Mouse (Mus musculus): ENCODE results near the gene Fam78a. TPM values are rescaled to one million over a fixed set of nuclear protein-coding genes. Genes with fewer than 3 reads are reported as not detected.

The Fam78a gene
- polyA plus RNA-seq, 1 experiment, result 3.0 TPM

DNA sequence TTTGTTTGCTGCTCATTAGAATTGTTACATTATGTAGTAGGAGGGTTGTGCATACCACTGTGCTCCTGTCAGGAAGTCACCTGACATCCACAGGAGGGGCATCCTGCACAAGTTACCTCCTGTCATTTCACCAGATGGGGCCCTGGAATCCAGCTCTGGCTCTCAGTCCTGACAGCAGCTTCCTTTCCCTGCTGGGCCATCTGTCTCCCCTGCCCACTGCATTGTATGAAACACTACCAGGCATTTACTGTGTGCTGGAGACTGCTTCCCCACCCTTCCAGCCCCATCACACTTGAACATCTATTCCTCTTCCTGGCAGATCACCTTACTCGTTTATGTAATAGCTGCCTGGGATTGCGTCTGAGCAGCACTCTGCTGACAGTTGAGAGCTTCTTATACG is 55.0 kb downstream of the Fam78a start:
- no peak overlapping the region for H3K4me3 ChIP-seq (ENCODE audit: low read depth, low read length)
- no peak overlapping the region for H3K27ac ChIP-seq (ENCODE audit: insufficient read depth, low read length)
- no peaks in the 10 kb centered on the region for H3K9me3 ChIP-seq (replicated peaks; ENCODE audit: control insufficient read depth, insufficient read depth, low read length, poor library complexity, severe bottlenecking)
- H3K27me3 ChIP-seq (ENCODE audit: control insufficient read depth, insufficient read depth, low read length, poor library complexity, severe bottlenecking), result no peaks in the 10 kb centered on the region
- no peak overlapping the region for H3K9ac ChIP-seq (ENCODE audit: low read depth, poor library complexity, severe bottlenecking)
- no peaks in the 10 kb centered on the region for H3K4me1 ChIP-seq (ENCODE audit: control insufficient read depth, insufficient read depth, low read length)
- TF ChIP-seq CTCF (IDR thresholded peaks at IDR 0.05; ENCODE audit: low read depth, low read length), result no peak
- 0 out of 2 replicates have a peak, but pooled peaks have one; percentile 26 for TF ChIP-seq EP300 (IDR thresholded peaks at IDR 0.05; ENCODE audit: insufficient read depth, low read depth, low read length)
- H3K36me3 ChIP-seq (ENCODE audit: control insufficient read depth, insufficient read depth, low read length, poor library complexity, severe bottlenecking), result peaks cover 51% of the 10 kb centered on the region

DNA sequence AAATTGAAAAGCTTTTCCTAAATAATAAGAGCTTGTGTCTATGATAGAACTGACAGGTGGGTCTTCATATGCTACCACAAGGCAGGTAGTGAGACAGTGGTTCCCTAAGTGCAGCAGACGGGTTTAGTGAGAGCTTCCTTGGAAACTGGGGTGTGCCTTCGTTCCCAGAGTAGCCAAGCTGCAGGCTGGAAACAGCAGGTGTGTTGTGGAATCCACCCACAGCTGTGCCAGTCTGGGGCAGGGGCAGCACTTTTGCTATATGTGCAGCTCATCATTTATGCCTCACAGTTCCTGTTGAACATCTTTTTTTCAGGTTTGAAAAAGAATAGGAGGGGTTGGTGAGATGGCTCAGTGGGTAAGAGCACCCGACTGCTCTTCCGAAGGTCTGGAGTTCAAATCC is 60.3 kb downstream of the Fam78a start:
- Histone ChIP-seq H3K27ac (ENCODE audit: insufficient read depth, low read length) (no peak overlapping the region), H3K27me3 (ENCODE audit: control insufficient read depth, insufficient read depth, low read length, poor library complexity, severe bottlenecking) (no peaks in the 10 kb centered on the region), H3K4me1 (ENCODE audit: control insufficient read depth, insufficient read depth, low read length) (no peaks in the 10 kb centered on the region), H3K36me3 (ENCODE audit: control insufficient read depth, insufficient read depth, low read length, poor library complexity, severe bottlenecking) (peaks cover 54% of the 10 kb centered on the region), H3K9ac (ENCODE audit: low read depth, poor library complexity, severe bottlenecking) (no peak overlapping the region), H3K4me3 (ENCODE audit: low read depth, low read length) (no peak overlapping the region), H3K9me3 (replicated peaks; ENCODE audit: control insufficient read depth, insufficient read depth, low read length, poor library complexity, severe bottlenecking) (no peaks in the 10 kb centered on the region)
- no peak for TF ChIP-seq CTCF (IDR thresholded peaks at IDR 0.05; ENCODE audit: low read depth, low read length)
- TF ChIP-seq POLR2A (IDR thresholded peaks at IDR 0.05; ENCODE audit: insufficient read depth, low read length), result no peak
- no peak for TF ChIP-seq EP300 (IDR thresholded peaks at IDR 0.05; ENCODE audit: insufficient read depth, low read depth, low read length)

GRCm38 (mm10) chr2:32020229-32020628 is 64.4 kb downstream of the Fam78a start:
- H3K9me3 ChIP-seq (replicated peaks; ENCODE audit: control insufficient read depth, insufficient read depth, low read length, poor library complexity, severe bottlenecking), result no peaks in the 10 kb centered on the region
- H3K4me3 ChIP-seq (ENCODE audit: low read depth, low read length), result no peak overlapping the region
- H3K9ac ChIP-seq (ENCODE audit: low read depth, poor library complexity, severe bottlenecking), result no peak overlapping the region
- TF ChIP-seq POLR2A (IDR thresholded peaks at IDR 0.05; ENCODE audit: insufficient read depth, low read length) (no peak), EP300 (IDR thresholded peaks at IDR 0.05; ENCODE audit: insufficient read depth, low read depth, low read length) (no peak), CTCF (IDR thresholded peaks at IDR 0.05; ENCODE audit: low read depth, low read length) (no peak)
- H3K4me1 ChIP-seq (ENCODE audit: control insufficient read depth, insufficient read depth, low read length), result no peaks in the 10 kb centered on the region
- H3K27ac ChIP-seq (ENCODE audit: insufficient read depth, low read length), result no peak overlapping the region
- no peaks in the 10 kb centered on the region for H3K27me3 ChIP-seq (ENCODE audit: control insufficient read depth, insufficient read depth, low read length, poor library complexity, severe bottlenecking)
- H3K36me3 ChIP-seq (ENCODE audit: control insufficient read depth, insufficient read depth, low read length, poor library complexity, severe bottlenecking), result peaks cover 49% of the 10 kb centered on the region

DNA sequence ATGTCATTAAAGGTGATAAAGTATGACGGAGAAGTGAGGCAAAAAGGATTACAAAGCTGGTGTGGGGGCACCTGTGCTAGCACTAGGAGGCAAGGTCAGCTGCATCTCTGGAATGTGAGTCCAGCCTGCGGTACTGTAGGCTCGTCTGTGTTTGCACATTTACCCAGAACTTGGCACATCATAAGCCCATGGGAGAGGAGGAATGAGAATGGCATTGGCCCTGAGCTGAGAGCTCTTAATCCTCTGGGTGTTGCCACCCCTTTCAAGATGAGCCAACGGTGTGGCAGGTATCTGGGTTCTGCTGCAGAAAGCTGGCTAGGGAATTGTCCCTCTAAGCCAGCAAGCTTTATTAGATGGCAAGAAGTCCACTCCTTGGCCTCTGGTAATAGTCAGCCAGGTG is 65.0 kb downstream of the Fam78a start:
- no peak overlapping the region for H3K9ac ChIP-seq (ENCODE audit: low read depth, poor library complexity, severe bottlenecking)
- H3K27ac ChIP-seq (ENCODE audit: insufficient read depth, low read length), result no peak overlapping the region
- H3K36me3 ChIP-seq (ENCODE audit: control insufficient read depth, insufficient read depth, low read length, poor library complexity, severe bottlenecking), result peaks cover 46% of the 10 kb centered on the region
- H3K27me3 ChIP-seq (ENCODE audit: control insufficient read depth, insufficient read depth, low read length, poor library complexity, severe bottlenecking), result no peaks in the 10 kb centered on the region
- TF ChIP-seq POLR2A (IDR thresholded peaks at IDR 0.05; ENCODE audit: insufficient read depth, low read length) (no peak), CTCF (IDR thresholded peaks at IDR 0.05; ENCODE audit: low read depth, low read length) (no peak), EP300 (IDR thresholded peaks at IDR 0.05; ENCODE audit: insufficient read depth, low read depth, low read length) (no peak)
- H3K4me1 ChIP-seq (ENCODE audit: control insufficient read depth, insufficient read depth, low read length), result no peaks in the 10 kb centered on the region
- no peak overlapping the region for H3K4me3 ChIP-seq (ENCODE audit: low read depth, low read length)
- H3K9me3 ChIP-seq (replicated peaks; ENCODE audit: control insufficient read depth, insufficient read depth, low read length, poor library complexity, severe bottlenecking), result no peaks in the 10 kb centered on the region

GRCm38 (mm10) chr2:32008716-32009115 is 75.9 kb downstream of the Fam78a start:
- H3K27ac ChIP-seq (ENCODE audit: insufficient read depth, low read length), result peak overlapping the region; percentile 64
- H3K36me3 ChIP-seq (ENCODE audit: control insufficient read depth, insufficient read depth, low read length, poor library complexity, severe bottlenecking), result peaks cover 43% of the 10 kb centered on the region
- H3K4me3 ChIP-seq (ENCODE audit: low read depth, low read length), result no peak overlapping the region
- H3K9ac ChIP-seq (ENCODE audit: low read depth, poor library complexity, severe bottlenecking), result peak overlapping the region; percentile 4; the same call in 1 of the 2 replicates
- no peaks in the 10 kb centered on the region for H3K9me3 ChIP-seq (replicated peaks; ENCODE audit: control insufficient read depth, insufficient read depth, low read length, poor library complexity, severe bottlenecking)
- no peaks in the 10 kb centered on the region for H3K27me3 ChIP-seq (ENCODE audit: control insufficient read depth, insufficient read depth, low read length, poor library complexity, severe bottlenecking)
- H3K4me1 ChIP-seq (ENCODE audit: control insufficient read depth, insufficient read depth, low read length), result peaks cover 2% of the 10 kb centered on the region
- TF ChIP-seq POLR2A (IDR thresholded peaks at IDR 0.05; ENCODE audit: insufficient read depth, low read length) (no peak), CTCF (IDR thresholded peaks at IDR 0.05; ENCODE audit: low read depth, low read length) (no peak), EP300 (IDR thresholded peaks at IDR 0.05; ENCODE audit: insufficient read depth, low read depth, low read length) (no peak)

- Histone ChIP-seq H3K4me3 (ENCODE audit: low read depth, low read length) (no peak overlapping the region), H3K27me3 (ENCODE audit: control insufficient read depth, insufficient read depth, low read length, poor library complexity, severe bottlenecking) (no peaks in the 10 kb centered on the region), H3K27ac (ENCODE audit: insufficient read depth, low read length) (peak overlapping the region; percentile 64), H3K9ac (ENCODE audit: low read depth, poor library complexity, severe bottlenecking) (peak overlapping the region; percentile 4; the same call in 1 of the 2 replicates), H3K9me3 (replicated peaks; ENCODE audit: control insufficient read depth, insufficient read depth, low read length, poor library complexity, severe bottlenecking) (no peaks in the 10 kb centered on the region), H3K4me1 (ENCODE audit: control insufficient read depth, insufficient read depth, low read length) (peaks cover 2% of the 10 kb centered on the region), H3K36me3 (ENCODE audit: control insufficient read depth, insufficient read depth, low read length, poor library complexity, severe bottlenecking) (peaks cover 44% of the 10 kb centered on the region)
- TF ChIP-seq POLR2A (IDR thresholded peaks at IDR 0.05; ENCODE audit: insufficient read depth, low read length) (no peak), EP300 (IDR thresholded peaks at IDR 0.05; ENCODE audit: insufficient read depth, low read depth, low read length) (no peak), CTCF (IDR thresholded peaks at IDR 0.05; ENCODE audit: low read depth, low read length) (no peak)
These were observed 76.3 kb downstream of the Fam78a start for GRCm38 (mm10) chr2:32008311-32008710.

Other genes with a start within 250 kb of the Fam78a start
- not detected in 2 replicates for gene Fibcd1, start 238.9 kb downstream of the Fam78a start, polyA plus RNA-seq (2011; ENCODE audit: insufficient read depth, insufficient read length, low read depth, missing spikeins)
- gene Lamc3, start 197.6 kb downstream of the Fam78a start, polyA plus RNA-seq (2011; ENCODE audit: insufficient read depth, insufficient read length, low read depth, missing spikeins), result not detected in 2 replicates
- gene Aif1l, start 134.7 kb downstream of the Fam78a start, polyA plus RNA-seq (2011; ENCODE audit: insufficient read depth, insufficient read length, low read depth, missing spikeins), result 29.1 and 40.5 TPM in 2 replicates
- gene Nup214, start 110.4 kb downstream of the Fam78a start, polyA plus RNA-seq (2011; ENCODE audit: insufficient read depth, insufficient read length, low read depth, missing spikeins), result 89.7 and 91.9 TPM in 2 replicates
- gene Plpp7, start 10.7 kb upstream of the Fam78a start, polyA plus RNA-seq (2011; ENCODE audit: insufficient read depth, insufficient read length, low read depth, missing spikeins), result 1.2 TPM in 1 of 2 replicates, not detected in the other
- gene Prrc2b, start 66.2 kb upstream of the Fam78a start, polyA plus RNA-seq (2011; ENCODE audit: insufficient read depth, insufficient read length, low read depth, missing spikeins), result 106 and 112 TPM in 2 replicates
- gene Pomt1, start 151.7 kb upstream of the Fam78a start, polyA plus RNA-seq (2011; ENCODE audit: insufficient read depth, insufficient read length, low read depth, missing spikeins), result 30.6 and 39.5 TPM in 2 replicates
- gene Uck1, start 175.3 kb upstream of the Fam78a start, polyA plus RNA-seq (2011; ENCODE audit: insufficient read depth, insufficient read length, low read depth, missing spikeins), result 27.8 and 29.7 TPM in 2 replicates
- 38.4 and 39.3 TPM in 2 replicates for gene Golga2, start 202.5 kb upstream of the Fam78a start, polyA plus RNA-seq (2011; ENCODE audit: insufficient read depth, insufficient read length, low read depth, missing spikeins)
- gene Swi5, start 203.2 kb upstream of the Fam78a start, polyA plus RNA-seq (2011; ENCODE audit: insufficient read depth, insufficient read length, low read depth, missing spikeins), result 553 and 558 TPM in 2 replicates

Data from ES-Bruce4 (cell line).